Mouse (Mus musculus): ENCODE data around the gene Acmsd.

Gene Acmsd

GRCm38 (mm10) chr1:127775206-127775720, 46.0 kb downstream of the Acmsd start:
- in situ Hi-C loops (cut with MboI): no loop called here

- in situ Hi-C loops (cut with MboI): no loop called here
Measured at GRCm38 (mm10) chr1:127776246-127776645, 47.0 kb downstream of the Acmsd start.

DNA sequence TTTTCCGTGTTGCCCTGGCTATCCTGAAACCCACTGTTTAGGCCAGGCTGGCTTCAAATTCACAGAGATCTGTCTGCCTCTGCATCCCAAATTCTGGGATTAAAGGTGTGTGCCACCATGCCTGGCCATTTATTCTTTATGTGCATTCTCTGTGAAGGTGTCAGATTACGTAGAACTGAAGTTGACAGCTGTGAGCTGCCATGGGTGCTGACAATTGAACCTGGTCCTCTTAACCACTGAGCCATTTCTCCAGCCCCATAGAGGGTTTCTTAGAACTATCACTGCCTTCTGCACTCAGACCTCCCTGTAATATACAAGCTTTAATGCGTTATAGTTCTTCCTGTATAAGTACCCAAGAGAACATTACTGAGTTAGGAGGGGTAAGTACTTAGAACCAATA, 49.4 kb downstream of the Acmsd start:
- in situ Hi-C loops (cut with MboI): no loop called here

- in situ Hi-C loops (cut with MboI): no loop called here
Measured at GRCm38 (mm10) chr1:127780142-127780541, 50.9 kb downstream of the Acmsd start.

DNA sequence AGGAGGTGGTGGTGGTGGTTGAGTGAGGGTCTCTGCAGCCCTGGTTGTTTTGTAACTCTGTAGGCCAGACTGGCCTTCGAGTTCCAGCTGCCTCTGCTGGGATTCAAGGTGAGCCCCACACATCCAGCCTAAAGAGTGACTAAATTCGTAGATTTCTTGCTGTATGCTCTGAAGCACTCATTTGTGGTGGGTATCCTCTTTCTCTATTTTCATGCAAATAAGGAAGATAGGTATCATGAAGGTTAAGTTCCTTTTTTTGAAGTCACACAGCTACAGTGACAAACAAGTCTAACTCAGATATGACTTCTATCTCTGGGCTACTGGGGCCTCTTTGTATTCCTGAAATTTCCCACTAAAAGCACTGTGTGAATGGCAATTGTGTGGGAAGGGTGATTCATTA, 51.6 kb downstream of the Acmsd start:
- in situ Hi-C loops (cut with MboI): no loop called here

DNA sequence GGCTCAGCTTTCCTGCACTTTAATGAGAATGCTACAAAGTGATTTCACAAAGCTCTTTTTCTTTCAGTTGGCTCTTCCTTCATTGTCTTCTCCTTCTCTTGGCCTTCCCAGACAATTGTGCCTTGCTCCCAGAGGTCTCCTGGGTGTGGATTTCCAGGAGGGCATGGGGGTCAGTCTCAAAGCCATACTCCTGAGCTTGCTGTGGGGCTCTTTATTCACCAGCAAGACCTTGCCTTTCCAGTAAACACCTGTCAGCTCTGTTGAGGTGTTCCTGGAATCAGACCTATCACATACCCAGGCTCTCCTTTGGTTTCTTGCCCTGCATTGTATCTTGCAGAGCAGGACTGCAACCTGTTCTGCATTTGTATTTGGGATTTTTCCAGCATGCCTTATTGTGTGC, 54.6 kb downstream of the Acmsd start:
- in situ Hi-C loops (cut with MboI): no loop called here

GRCm38 (mm10) chr1:127785882-127786281, 56.7 kb downstream of the Acmsd start:
- in situ Hi-C loops (cut with MboI): no loop called here

GRCm38 (mm10) chr1:127788943-127789342, 59.7 kb downstream of the Acmsd start:
- in situ Hi-C loops (cut with MboI): no loop called here

DNA sequence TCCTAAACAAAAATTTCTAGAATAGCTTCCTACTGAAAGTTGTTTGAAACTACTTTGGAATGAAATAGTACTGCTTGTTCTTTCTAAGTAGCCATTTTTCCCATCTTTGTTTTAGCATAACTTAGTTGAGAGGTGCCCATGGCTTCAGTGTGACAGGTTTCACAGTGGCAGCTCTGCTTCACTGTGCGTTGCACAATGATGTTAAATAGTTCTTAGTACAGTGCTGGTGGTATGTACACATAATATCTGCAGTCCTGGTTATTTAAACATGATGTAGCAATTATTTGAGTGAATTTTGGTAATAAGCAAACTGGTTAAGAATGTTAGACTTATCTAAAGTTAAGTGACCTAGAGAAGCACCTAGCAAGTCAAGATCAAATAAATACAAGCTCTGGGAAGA, 64.2 kb downstream of the Acmsd start:
- in situ Hi-C loops (cut with MboI): no loop called here

GRCm38 (mm10) chr1:127795087-127795769, 66.0 kb downstream of the Acmsd start:
- in situ Hi-C loops (cut with MboI): no loop called here

GRCm38 (mm10) chr1:127796341-127796740, 67.1 kb downstream of the Acmsd start:
- in situ Hi-C loops (cut with MboI): no loop called here

GRCm38 (mm10) chr1:127796752-127797151, 67.5 kb downstream of the Acmsd start:
- in situ Hi-C loops (cut with MboI): no loop called here

DNA sequence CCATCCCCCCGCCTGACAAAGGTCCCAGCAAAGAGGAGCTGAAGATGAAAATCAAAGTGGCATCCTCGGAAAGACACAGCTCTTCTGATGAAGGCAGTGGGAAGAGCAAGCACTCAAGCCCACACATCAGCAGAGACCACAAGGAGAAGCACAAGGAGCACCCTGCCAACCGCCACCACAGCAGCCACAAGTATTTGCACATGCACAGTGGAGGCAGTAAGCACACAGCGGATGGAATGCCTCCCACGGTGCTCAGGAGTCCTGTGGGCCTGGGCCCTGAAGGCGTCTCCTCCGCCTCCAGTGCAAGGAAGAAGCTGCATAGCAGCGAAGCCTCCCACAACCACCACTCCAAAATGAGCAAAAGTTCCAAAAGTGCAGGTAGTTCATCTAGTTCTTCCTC, 73.7 kb downstream of the Acmsd start:
- in situ Hi-C loops (cut with MboI): no loop called here

GRCm38 (mm10) chr1:127808671-127809070, 79.5 kb downstream of the Acmsd start:
- in situ Hi-C loops (cut with MboI): no loop called here

DNA sequence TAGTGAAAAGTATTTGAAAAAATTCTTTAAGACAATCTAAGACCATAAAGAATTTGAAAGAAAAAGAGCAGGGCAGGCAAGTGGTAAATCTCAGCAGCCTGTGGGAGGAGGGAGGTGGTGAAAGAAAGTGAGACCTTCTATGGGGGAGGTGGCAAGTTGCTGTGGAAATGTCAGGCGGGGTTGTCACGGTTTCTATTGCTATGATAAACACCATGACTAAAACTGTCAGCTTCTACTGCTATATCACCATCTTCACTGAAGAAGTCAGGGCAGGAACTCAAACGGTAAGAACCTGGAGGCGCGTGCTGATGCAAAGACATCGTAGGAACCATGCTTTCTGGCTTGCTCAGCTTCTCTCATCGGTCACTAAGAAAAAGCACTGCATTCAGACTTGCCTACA, 83.7 kb downstream of the Acmsd start:
- in situ Hi-C loops (cut with MboI): no loop called here

- in situ Hi-C loops (cut with MboI): no loop called here
Measured at GRCm38 (mm10) chr1:127816381-127816780, 87.2 kb downstream of the Acmsd start.

Measured in mature B cell (primary cell).